Mouse (Mus musculus) neural tube, embryonic 14.5 days (tissue): ENCODE results near the gene Stk4. TPM values are rescaled to one million over a fixed set of nuclear protein-coding genes. Genes with fewer than 3 reads are reported as not detected.

Experiments used
- ATAC-seq: fragments of 200-750 bp; cut with Nextera tagmentation; 2 replicates; pipeline ENCODE4 v1.8.0; 2017; ENCODE audit warnings: low read depth, mild to moderate bottlenecking, moderate TSS enrichment, moderate library complexity
- H3K27ac ChIP-seq: fragments of 300-500 bp; sonication (generic); 2 replicates; pipeline ENCODE4 v1.5.1; 2014; ENCODE audit warnings: low read depth, mild to moderate bottlenecking, control low read depth, low read length, moderate library complexity, mixed read lengths
- H3K27me3 ChIP-seq: fragments of 300-500 bp; sonication (generic); 2 replicates; pipeline ENCODE4 v1.6.1; 2014; ENCODE audit warnings: low read length; ENCODE audit not compliant: control insufficient read depth, insufficient read depth
- H3K36me3 ChIP-seq: fragments of 300-500 bp; sonication (generic); 2 replicates; pipeline ENCODE4 v1.6.1; 2014; ENCODE audit warnings: low read length, mixed read lengths; ENCODE audit not compliant: control insufficient read depth, insufficient read depth
- H3K4me1 ChIP-seq: fragments of 300-500 bp; sonication (generic); 2 replicates; pipeline ENCODE4 v1.6.1; 2014; ENCODE audit warnings: low read length; ENCODE audit not compliant: control insufficient read depth, insufficient read depth
- H3K4me2 ChIP-seq: fragments of 300-500 bp; sonication (generic); 2 replicates; pipeline ENCODE4 v1.6.1; 2014; ENCODE audit warnings: mild to moderate bottlenecking, low read depth, low read length, control low read depth
- H3K4me3 ChIP-seq: fragments of 300-500 bp; sonication (generic); 2 replicates; pipeline ENCODE4 v1.5.1; 2014; ENCODE audit warnings: low read depth, low read length, control low read depth, mixed read lengths
- H3K9ac ChIP-seq: fragments of 300-500 bp; sonication (generic); replicated peaks from 2 replicates; pipeline ENCODE4 v1.6.1; 2014; ENCODE audit warnings: low read depth, mild to moderate bottlenecking, control low read depth, low read length, mixed read lengths
- H3K9me3 ChIP-seq: fragments of 300-500 bp; sonication (generic); 2 replicates; pipeline ENCODE4 v1.6.1; 2016; ENCODE audit warnings: low read length; ENCODE audit not compliant: control insufficient read depth
- WGBS: fragments of 180-500 bp; shearing (Covaris S2); extraction: QIAGEN DNeasy Blood & Tissue Kit; methylation state at CpG from one replicate; pipeline ENCODE4 v1.1.7; 2014; 5-methylcytosine and 5-hydroxymethylcytosine counted together
- polyA plus RNA-seq: library from polyadenylated mRNA; unstranded; fragments of >200 nt; fragmentation: Nextera tagmentation; extraction: Ambion mirVana; gene quantifications from 2 replicates; pipeline ENCODE4 v1.2.1, GENCODE M21; 2014

Stk4 gene
- polyA plus RNA-seq, 1 experiment from 2014 or later = 26.3 TPM

- Histone ChIP-seq H3K9ac (peak within 1 kb of the TSS; percentile 48), H3K4me2 (peak within 1 kb of the TSS; percentile 54), H3K4me3 (peak within 1 kb of the TSS; percentile 31), H3K4me1 (peaks cover 13% of the 10 kb centered on the region), H3K27ac (no peak within 1 kb of the TSS), H3K27me3 (peaks cover 53% of the 10 kb centered on the region), H3K9me3 (no peaks in the 10 kb centered on the region), H3K36me3 (no peaks in the 10 kb centered on the region)
- whole genome bisulfite sequencing = under 1% methylated on average over 29 of the region's 29 CpGs
- ATAC-seq = no peak
Measured at GRCm38 (mm10) chr2:164170902-164171301, 100.8 kb downstream of the Stk4 start, which contains the start of gene Kcns1. Kcns1 (minus strand) TSS chr2:164171113.

GRCm38 (mm10) chr2:164173394-164173793, 103.3 kb downstream of the Stk4 start:
- Histone ChIP-seq H3K36me3 (no peaks in the 10 kb centered on the region), H3K4me2 (no peak overlapping the region), H3K9ac (no peak overlapping the region), H3K9me3 (no peaks in the 10 kb centered on the region), H3K27me3 (peaks cover 31% of the 10 kb centered on the region), H3K27ac (no peak overlapping the region), H3K4me1 (peaks cover 7% of the 10 kb centered on the region), H3K4me3 (no peak overlapping the region)
- ATAC-seq = no peak
- WGBS = 79% methylated on average over 3 of the region's 3 CpGs

GRCm38 (mm10) chr2:164174649-164175395, 104.7 kb downstream of the Stk4 start:
- H3K27ac ChIP-seq = no peak overlapping the region
- 78% methylated on average over 8 of the region's 8 CpGs for WGBS
- H3K36me3 ChIP-seq = no peaks in the 10 kb centered on the region
- ATAC-seq = no peak
- H3K27me3 ChIP-seq = peaks cover 17% of the 10 kb centered on the region
- no peak overlapping the region for H3K9ac ChIP-seq
- H3K4me2 ChIP-seq = no peak overlapping the region
- no peaks in the 10 kb centered on the region for H3K9me3 ChIP-seq
- H3K4me1 ChIP-seq = peaks cover 6% of the 10 kb centered on the region
- H3K4me3 ChIP-seq = no peak overlapping the region

- Histone ChIP-seq H3K4me3 (no peak overlapping the region), H3K4me1 (peaks cover 3% of the 10 kb centered on the region), H3K9ac (no peak overlapping the region), H3K4me2 (no peak overlapping the region), H3K9me3 (no peaks in the 10 kb centered on the region), H3K27me3 (peaks cover 9% of the 10 kb centered on the region), H3K36me3 (no peaks in the 10 kb centered on the region), H3K27ac (no peak overlapping the region)
- WGBS = 83% methylated on average over 3 of the region's 3 CpGs
- no peak for ATAC-seq
Measured at GRCm38 (mm10) chr2:164175850-164176249, 105.7 kb downstream of the Stk4 start.

- Histone ChIP-seq H3K9me3 (no peaks in the 10 kb centered on the region), H3K9ac (no peak overlapping the region), H3K27ac (no peak overlapping the region)
Measured at GRCm38 (mm10) chr2:164177831-164178230, 107.7 kb downstream of the Stk4 start.

GRCm38 (mm10) chr2:164180124-164180523, 110.0 kb downstream of the Stk4 start:
- no peaks in the 10 kb centered on the region for H3K4me1 ChIP-seq
- 35% methylated on average over 3 of the region's 3 CpGs for WGBS
- no peak for ATAC-seq

More at GRCm38 (mm10) chr2:164177831-164178230, 107.7 kb downstream of the Stk4 start:
- ATAC-seq = no peak
- Histone ChIP-seq H3K27me3 (no peaks in the 10 kb centered on the region), H3K4me3 (no peak overlapping the region), H3K4me2 (no peak overlapping the region), H3K4me1 (no peaks in the 10 kb centered on the region), H3K36me3 (no peaks in the 10 kb centered on the region)
- WGBS = 82% methylated on average over 5 of the region's 5 CpGs

GRCm38 (mm10) chr2:164180770-164181169, 110.6 kb downstream of the Stk4 start:
- WGBS = 86% methylated on average over 4 of the region's 4 CpGs
- H3K9ac ChIP-seq = no peak overlapping the region
- ATAC-seq = no peak

More at GRCm38 (mm10) chr2:164180124-164180523, 110.0 kb downstream of the Stk4 start:
- Histone ChIP-seq H3K9me3 (no peaks in the 10 kb centered on the region), H3K9ac (no peak overlapping the region), H3K4me3 (no peak overlapping the region), H3K36me3 (no peaks in the 10 kb centered on the region), H3K27me3 (no peaks in the 10 kb centered on the region), H3K4me2 (no peak overlapping the region), H3K27ac (no peak overlapping the region)

GRCm38 (mm10) chr2:164182692-164183255, 112.7 kb downstream of the Stk4 start, which contains the start of gene Wfdc5:
Wfdc5 (minus strand) TSS chr2:164182742.
- Histone ChIP-seq H3K27me3 (no peaks in the 10 kb centered on the region), H3K4me3 (no peak within 1 kb of the TSS), H3K4me1 (no peaks in the 10 kb centered on the region), H3K27ac (no peak within 1 kb of the TSS), H3K36me3 (no peaks in the 10 kb centered on the region), H3K9me3 (no peaks in the 10 kb centered on the region), H3K9ac (no peak within 1 kb of the TSS), H3K4me2 (no peak within 1 kb of the TSS)
- no peak for ATAC-seq
- 87% methylated on average over 7 of the region's 7 CpGs for WGBS

More at GRCm38 (mm10) chr2:164180770-164181169, 110.6 kb downstream of the Stk4 start:
- Histone ChIP-seq H3K9me3 (no peaks in the 10 kb centered on the region), H3K36me3 (no peaks in the 10 kb centered on the region), H3K4me3 (no peak overlapping the region), H3K4me2 (no peak overlapping the region), H3K27ac (no peak overlapping the region), H3K27me3 (no peaks in the 10 kb centered on the region), H3K4me1 (no peaks in the 10 kb centered on the region)

GRCm38 (mm10) chr2:164183340-164183739, 113.2 kb downstream of the Stk4 start:
- H3K4me3 ChIP-seq = no peak overlapping the region
- no peaks in the 10 kb centered on the region for H3K9me3 ChIP-seq
- H3K27ac ChIP-seq = no peak overlapping the region
- H3K36me3 ChIP-seq = no peaks in the 10 kb centered on the region
- H3K4me1 ChIP-seq = no peaks in the 10 kb centered on the region
- H3K4me2 ChIP-seq = no peak overlapping the region
- H3K27me3 ChIP-seq = no peaks in the 10 kb centered on the region
- 81% methylated on average over 9 of the region's 9 CpGs for WGBS
- no peak for ATAC-seq
- no peak overlapping the region for H3K9ac ChIP-seq
